Mouse (Mus musculus) intestine, postnatal 0 days (tissue): ENCODE results near the gene Iars2. TPM values are rescaled to one million over a fixed set of nuclear protein-coding genes. Genes with fewer than 3 reads are reported as not detected.
A peak's percentile ranks its signal among the peaks of the same experiment; 100 is the strongest.

ENCODE experiments used
- ATAC-seq: fragments of 200-750 bp; cut with Nextera tagmentation; 2 replicates; pipeline ENCODE4 v1.8.0; 2017; ENCODE audit warnings: mild to moderate bottlenecking, moderate TSS enrichment, moderate library complexity
- H3K27ac ChIP-seq: fragments of 300-500 bp; sonication (generic); 2 replicates; pipeline ENCODE4 v1.5.1; 2014; ENCODE audit warnings: mild to moderate bottlenecking, low read depth, low read length, moderate library complexity
- H3K27me3 ChIP-seq: fragments of 300-500 bp; sonication (generic); replicated peaks from 2 replicates; pipeline ENCODE4 v1.6.1; 2014; ENCODE audit warnings: low read length, mixed read lengths; ENCODE audit not compliant: control insufficient read depth, insufficient read depth
- H3K36me3 ChIP-seq: fragments of 300-500 bp; sonication (generic); 2 replicates; pipeline ENCODE4 v1.6.1; 2014; ENCODE audit warnings: mild to moderate bottlenecking, moderate library complexity; ENCODE audit not compliant: control insufficient read depth, insufficient read depth
- H3K4me1 ChIP-seq: fragments of 300-500 bp; sonication (generic); replicated peaks from 2 replicates; pipeline ENCODE4 v1.6.1; 2014; ENCODE audit warnings: antibody characterized with exemption, low read length, mixed read lengths; ENCODE audit not compliant: control insufficient read depth, insufficient read depth
- H3K4me2 ChIP-seq: fragments of 300-500 bp; sonication (generic); replicated peaks from 2 replicates; pipeline ENCODE4 v1.6.1; 2014; ENCODE audit warnings: low read depth, mild to moderate bottlenecking, moderate library complexity
- H3K4me3 ChIP-seq: fragments of 300-500 bp; sonication (generic); 2 replicates; pipeline ENCODE4 v1.5.1; 2014; ENCODE audit warnings: low read depth, low read length
- H3K9ac ChIP-seq: fragments of 300-500 bp; sonication (generic); 2 replicates; pipeline ENCODE4 v1.6.1; 2014; ENCODE audit warnings: mild to moderate bottlenecking, low read depth, low read length
- H3K9me3 ChIP-seq: fragments of 300-500 bp; sonication (generic); 2 replicates; pipeline ENCODE4 v1.6.1; 2016; ENCODE audit warnings: mixed run types; ENCODE audit not compliant: control insufficient read depth
- CTCF ChIP-seq: sonication (generic); IDR thresholded peaks from 2 replicates; pipeline ENCODE4 v1.5.1; 2016; ENCODE audit warnings: low read depth, mild to moderate bottlenecking, control low read depth, antibody characterized with exemption, moderate library complexity
- WGBS: fragments of 180-500 bp; shearing (Covaris S2); extraction: QIAGEN DNeasy Blood & Tissue Kit; methylation state at CpG from one replicate; pipeline ENCODE4 v1.1.7; 2014; 5-methylcytosine and 5-hydroxymethylcytosine counted together
- microRNA counts: library from miRNA; unstranded; fragments of <30 nt; microRNA quantifications from one replicate; lab custom pipeline; 2016
- microRNA-seq: library from miRNA; unstranded; fragments of <30 nt; microRNA quantifications from one replicate; pipeline ENCODE4, GENCODE M21; 2016
- polyA plus RNA-seq: library from polyadenylated mRNA; unstranded; fragments of >200 nt; fragmentation: Nextera tagmentation; extraction: Ambion mirVana; gene quantifications from 2 replicates; pipeline ENCODE4 v1.2.1, GENCODE M21; 2015

Gene Iars2
- polyA plus RNA-seq, 1 experiment from 2014 or later: 64.9 TPM

DNA sequence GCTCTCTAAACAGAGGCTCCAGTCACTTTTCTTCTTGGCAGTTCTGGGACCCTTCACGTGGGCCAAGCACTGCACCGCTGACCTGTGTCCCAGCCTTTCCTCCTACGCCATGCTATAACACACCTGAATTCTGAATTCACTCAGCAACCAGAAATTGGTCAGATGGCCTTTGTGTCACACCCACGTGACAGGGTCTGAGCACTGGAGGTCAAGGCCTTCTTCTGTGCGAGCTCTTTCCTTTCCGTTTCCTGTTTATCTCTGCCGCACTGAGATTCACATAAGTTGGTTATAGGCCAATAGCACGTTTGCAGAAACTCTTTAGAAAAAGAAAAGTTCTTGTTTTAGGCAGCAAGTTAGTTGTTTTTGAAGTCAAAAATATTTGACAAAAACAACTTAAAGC is 80.5 kb downstream of the Iars2 start:
- WGBS: 69% methylated on average over 8 of the region's 8 CpGs

DNA sequence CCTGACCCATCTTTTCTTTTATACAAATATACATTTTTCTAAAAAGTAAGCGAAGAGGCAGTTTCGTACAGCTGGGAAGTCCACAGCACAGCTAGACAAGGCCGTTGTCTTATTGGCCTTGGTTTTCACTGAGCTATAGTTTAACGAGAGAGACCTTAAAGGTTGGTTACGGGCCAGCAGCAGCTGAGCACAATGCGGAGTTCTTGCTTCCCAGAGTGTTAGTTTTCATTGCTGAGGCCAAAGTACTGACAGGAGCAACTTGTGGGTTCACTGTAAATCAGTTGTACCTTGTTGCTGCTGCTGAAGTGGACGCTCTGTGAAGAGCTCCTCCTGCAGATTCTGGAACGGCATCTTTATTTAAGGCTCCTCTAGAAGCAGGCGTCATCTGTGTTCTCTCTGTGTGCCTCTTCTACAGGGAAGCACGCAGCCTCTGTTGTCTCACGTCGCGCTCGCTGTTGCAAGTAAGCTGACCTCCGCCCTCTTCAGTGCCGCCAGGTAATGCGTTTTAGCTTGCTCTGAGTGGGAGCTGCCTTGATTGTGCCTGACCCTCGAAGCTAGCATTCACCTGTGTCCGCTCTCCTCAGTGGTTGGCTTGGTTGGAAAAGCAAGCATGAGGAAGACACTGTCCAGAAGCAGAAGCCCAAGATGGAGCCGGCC is 81.6 kb downstream of the Iars2 start:
- peaks cover 68% of the 10 kb centered on the region for H3K36me3 ChIP-seq
- H3K27ac ChIP-seq: peak overlapping the region; percentile 41; the same call in 1 of the 2 replicates
- no peaks in the 10 kb centered on the region for H3K9me3 ChIP-seq
- H3K4me1 ChIP-seq: peaks cover 7% of the 10 kb centered on the region; the same call in 1 of the 2 replicates
- 80% methylated on average over 20 of the region's 20 CpGs for WGBS
- no peak overlapping the region for H3K4me2 ChIP-seq
- no peaks in the 10 kb centered on the region for H3K27me3 ChIP-seq
- no peak for ATAC-seq
- TF ChIP-seq CTCF: no peak
- H3K4me3 ChIP-seq: no peak overlapping the region
- H3K9ac ChIP-seq: no peak overlapping the region

More for the DNA sequence above, 80.5 kb downstream of the Iars2 start:
- Histone ChIP-seq H3K36me3 (peaks cover 56% of the 10 kb centered on the region), H3K27ac (no peak overlapping the region), H3K27me3 (no peaks in the 10 kb centered on the region), H3K4me2 (no peak overlapping the region), H3K4me3 (no peak overlapping the region), H3K9ac (no peak overlapping the region), H3K4me1 (peaks cover 7% of the 10 kb centered on the region; the same call in 1 of the 2 replicates), H3K9me3 (no peaks in the 10 kb centered on the region)
- no peak for ATAC-seq
- TF ChIP-seq CTCF: no peak

DNA sequence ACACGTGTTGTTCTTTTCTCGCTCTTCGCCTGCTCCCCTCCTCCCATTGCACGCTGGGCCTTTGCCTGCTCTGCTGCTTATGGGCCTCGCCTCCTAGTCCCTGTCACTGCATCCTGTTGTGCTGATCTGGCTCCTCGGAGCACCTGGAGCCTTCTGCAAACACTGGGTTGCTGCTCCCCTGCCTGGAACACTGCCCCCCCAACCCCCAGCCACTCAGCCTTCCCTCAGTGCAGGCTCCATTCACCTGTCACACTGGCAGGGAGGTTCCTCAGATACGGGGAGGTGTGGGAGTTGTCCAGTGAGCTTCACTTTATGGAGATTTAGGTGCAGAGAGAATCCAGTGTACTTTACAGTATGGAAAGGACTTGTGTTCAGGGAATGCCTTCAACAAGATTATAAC is 83.7 kb downstream of the Iars2 start:
- ATAC-seq: no peak
- no peak overlapping the region for H3K4me3 ChIP-seq
- no peak overlapping the region for H3K27ac ChIP-seq
- no peak overlapping the region for H3K9ac ChIP-seq
- H3K4me2 ChIP-seq: no peak overlapping the region
- H3K27me3 ChIP-seq: no peaks in the 10 kb centered on the region
- WGBS: 60% methylated on average over 7 of the region's 7 CpGs
- H3K4me1 ChIP-seq: no peaks in the 10 kb centered on the region
- no peak for TF ChIP-seq CTCF
- no peaks in the 10 kb centered on the region for H3K9me3 ChIP-seq
- peaks cover 70% of the 10 kb centered on the region for H3K36me3 ChIP-seq

DNA sequence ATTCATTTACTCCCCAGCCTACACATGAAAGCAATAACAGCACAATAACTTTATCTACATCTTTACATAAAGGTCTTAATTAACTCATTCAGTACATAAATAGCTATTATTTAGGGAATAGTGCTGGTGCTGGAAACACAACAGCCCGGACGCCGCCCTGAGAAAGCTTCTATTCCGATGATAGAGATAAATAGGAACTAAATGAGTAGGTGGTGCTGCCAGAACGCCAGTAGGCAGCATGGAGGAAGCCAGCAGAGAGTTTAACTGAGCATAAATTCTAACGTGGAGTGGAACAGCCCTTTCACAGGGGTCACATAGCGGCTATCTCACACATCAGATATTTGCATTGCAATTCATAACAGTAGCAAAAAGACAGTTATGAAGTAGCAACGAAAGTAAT is 86.2 kb downstream of the Iars2 start:
- no peak overlapping the region for H3K4me3 ChIP-seq
- H3K36me3 ChIP-seq: peaks cover 68% of the 10 kb centered on the region
- no peak for ATAC-seq
- no peaks in the 10 kb centered on the region for H3K9me3 ChIP-seq
- H3K4me1 ChIP-seq: no peaks in the 10 kb centered on the region
- WGBS: 86% methylated on average over 8 of the region's 8 CpGs
- H3K9ac ChIP-seq: no peak overlapping the region
- no peak for TF ChIP-seq CTCF
- no peak overlapping the region for H3K27ac ChIP-seq
- H3K27me3 ChIP-seq: no peaks in the 10 kb centered on the region
- H3K4me2 ChIP-seq: no peak overlapping the region

DNA sequence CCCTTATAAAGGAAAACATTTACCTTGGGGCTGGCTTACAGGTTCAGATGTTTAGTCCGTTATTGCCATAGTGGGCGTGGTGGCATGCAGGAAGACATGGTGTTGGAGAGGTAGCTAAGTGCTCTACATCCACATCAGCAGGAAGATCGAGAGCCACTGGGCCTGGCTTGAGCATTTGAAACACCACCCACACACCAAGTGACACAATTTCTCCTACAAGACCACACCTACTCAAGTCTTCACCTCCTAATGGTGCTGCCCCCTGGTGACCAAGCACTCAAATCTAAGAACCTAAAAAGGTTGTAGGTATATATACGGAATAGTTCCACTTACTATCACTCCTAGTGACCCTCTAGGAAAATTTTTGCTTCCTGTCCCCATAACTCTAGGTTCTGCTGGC is 92.7 kb downstream of the Iars2 start:
- H3K4me1 ChIP-seq: 0 out of 2 replicates have a peak, but pooled peaks cover 3% of the 10 kb centered on the region
- WGBS: 71% methylated on average over 4 of the region's 4 CpGs
- peak; percentile 59 for TF ChIP-seq CTCF
- H3K9ac ChIP-seq: no peak overlapping the region
- ATAC-seq: 0 out of 2 replicates have a peak, but pooled peaks have one; percentile 43
- H3K27ac ChIP-seq: no peak overlapping the region
- H3K9me3 ChIP-seq: no peaks in the 10 kb centered on the region
- no peaks in the 10 kb centered on the region for H3K27me3 ChIP-seq
- H3K36me3 ChIP-seq: peaks cover 46% of the 10 kb centered on the region
- H3K4me3 ChIP-seq: no peak overlapping the region
- H3K4me2 ChIP-seq: no peak overlapping the region

DNA sequence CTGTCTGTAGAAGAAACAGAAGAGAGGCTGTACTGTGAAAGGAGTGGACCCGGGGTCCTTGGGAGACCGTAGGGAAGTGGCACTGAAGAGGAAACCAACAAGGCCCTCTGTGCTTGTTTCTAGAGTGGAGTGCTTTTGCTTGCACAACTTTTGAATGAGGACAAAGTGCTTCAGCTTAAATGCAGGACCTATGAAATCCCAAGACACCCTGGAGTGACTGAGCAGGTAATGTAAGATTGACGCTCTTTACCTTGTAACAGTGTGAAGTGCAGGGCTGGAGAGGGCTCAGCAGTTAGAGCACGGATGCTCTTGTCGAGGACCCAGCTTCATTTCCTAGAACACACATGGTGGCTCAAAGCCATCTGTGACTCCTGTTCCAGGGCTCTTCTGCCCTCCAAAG is 93.4 kb downstream of the Iars2 start:
- Histone ChIP-seq H3K4me3 (no peak overlapping the region), H3K4me1 (0 out of 2 replicates have a peak, but pooled peaks cover 3% of the 10 kb centered on the region), H3K36me3 (peaks cover 39% of the 10 kb centered on the region), H3K4me2 (no peak overlapping the region), H3K9me3 (no peaks in the 10 kb centered on the region), H3K9ac (no peak overlapping the region), H3K27me3 (no peaks in the 10 kb centered on the region), H3K27ac (no peak overlapping the region)
- no peak for ATAC-seq
- WGBS: 89% methylated on average over 5 of the region's 5 CpGs
- no peak for TF ChIP-seq CTCF

MicroRNA genes within 50 kb of the gene (microRNA counts, 519-probe panel; counts per million panel counts)
- microRNA mmu-miR-194 (lab: Ali Mortazavi, UCI): 6,740 counts per million, percentile 100 among the panel's probes with 10 or more counts
- microRNA mmu-miR-664 (lab: Ali Mortazavi, UCI): not detected

Small RNAs within 50 kb of the gene (microRNA-seq; reads per million reads assigned to microRNA genes)
- gene Mir194-1: 31,403 reads per million, percentile 98 among the genes with 10 or more reads in this experiment
- 217,631 reads per million, percentile 100 among the genes with 10 or more reads in this experiment for gene Mir215
- gene Mir664: 28.0 reads per million, percentile 31 among the genes with 10 or more reads in this experiment

Other genes starting within 250 kb of the Iars2 start
- 15.8 and 17.0 TPM in 2 replicates for gene Rab3gap2, start 125.3 kb downstream of the Iars2 start, polyA plus RNA-seq
- 302 and 311 TPM in 2 replicates for gene Bpnt1, start 2.8 kb upstream of the Iars2 start, polyA plus RNA-seq
- 43.2 and 48.1 TPM in 2 replicates for gene Eprs, start 33.6 kb upstream of the Iars2 start, polyA plus RNA-seq
- gene Slc30a10, start 125.5 kb upstream of the Iars2 start, polyA plus RNA-seq: 8.5 and 9.3 TPM in 2 replicates